ENCODE assay signal across 26 mouse cellular contexts in genomic region chr11:79716453-79716749, GRCm38 (mm10).
DNase-seq lines count a peak whose midpoint lies in the region; ATAC-seq and TF ChIP-seq lines count a peak whose summit lies in the region.
"Had no signal": no experiment of that assay in that cellular context is flagged by ENCODE, and none has a peak within 500 bp of the region (broad histone marks: within the 10 kb centered on the region; RNA-seq: fewer than 3 reads in every experiment).

No protein-coding gene starts in this region.

- no peak for TF ChIP-seq POLR2A in bone marrow macrophage, adult 2 months (IDR thresholded peaks at IDR 0.05; ENCODE audit: borderline replicate concordance, low read depth, low read length)

- TF ChIP-seq CTCF in gastrocnemius, adult 2 months (IDR thresholded peaks at IDR 0.05) = no peak
- TF ChIP-seq CTCF in bone marrow macrophage, adult 2 months (IDR thresholded peaks at IDR 0.05; ENCODE audit: low read depth, low read length) = no peak

- no peak for DNase-seq in gastrocnemius, adult 2 months
- no peak for DNase-seq in gastrocnemius, adult 8-10 months (ENCODE audit: low spot score in 2 of 2)
- DNase-seq in 416B (ENCODE audit: low read depth) = peak; percentile 53
- no peak for DNase-seq in left cerebral cortex, adult 8-10 months (ENCODE audit: low spot score in 2 of 2)
- no peak for DNase-seq in left cerebral cortex, postnatal 14 days (ENCODE audit: low spot score in 2 of 2)
- DNase-seq: cerebellum, adult 11-12 months; cerebellum, adult 9-11 months; gastrocnemius, postnatal 10 days; kidney, adult 11 months; kidney, postnatal 36 days; layer of hippocampus, postnatal 36 days; liver, postnatal 0 days; thymus, postnatal 14 days had no signal

- H3K27ac ChIP-seq in gastrocnemius, adult 2 months = peak overlapping the region; percentile 90
- 0 out of 2 replicates have a peak overlapping the region, but pooled peaks have one; percentile 6 for H3K27ac ChIP-seq in bone marrow macrophage, adult 2 months (ENCODE audit: insufficient read depth, low read depth, low read length)
- peak overlapping the region; percentile 15; the same call in 1 of the 2 replicates for H3K27ac ChIP-seq in stomach, embryonic 16.5 days (ENCODE audit: low read length)
- H3K27ac ChIP-seq: heart, embryonic 10.5 days; heart, embryonic 15.5 days; hindbrain, embryonic 14.5 days; limb, embryonic 12.5 days; macrophage; midbrain, embryonic 13.5 days had no signal

- H3K4me1 ChIP-seq in bone marrow macrophage, adult 2 months (ENCODE audit: control insufficient read depth, insufficient read depth, low read length) = peaks cover 37% of the 10 kb centered on the region
- H3K4me1 ChIP-seq in stomach, embryonic 16.5 days (ENCODE audit: control insufficient read depth, insufficient read depth, low read length) = peaks cover 45% of the 10 kb centered on the region

- no peak overlapping the region for H3K4me2 ChIP-seq in stomach, embryonic 16.5 days (ENCODE audit: low read depth, low read length)
- H3K4me2 ChIP-seq: heart, embryonic 15.5 days; hindbrain, embryonic 14.5 days; limb, embryonic 12.5 days; liver, embryonic 11.5 days; midbrain, embryonic 13.5 days had no signal

- peak overlapping the region; percentile 15; the same call in 1 of the 2 replicates for H3K4me3 ChIP-seq in gastrocnemius, adult 2 months
- H3K4me3 ChIP-seq in bone marrow macrophage, adult 2 months (ENCODE audit: insufficient read depth, low read length) = no peak overlapping the region
- H3K4me3 ChIP-seq in stomach, embryonic 16.5 days (replicated peaks; ENCODE audit: low read length) = no peak overlapping the region
- H3K4me3 ChIP-seq: erythroblast, embryonic 14.5 days; heart, embryonic 10.5 days; heart, embryonic 15.5 days; limb, embryonic 12.5 days; midbrain, embryonic 13.5 days had no signal

- H3K9me3 ChIP-seq in stomach, embryonic 16.5 days (replicated peaks; ENCODE audit: control insufficient read depth, low read length) = no peaks in the 10 kb centered on the region
- H3K9me3 ChIP-seq: heart, embryonic 10.5 days; heart, embryonic 15.5 days; limb, embryonic 12.5 days; midbrain, embryonic 13.5 days had no signal

- no peak for ATAC-seq in stomach, embryonic 16.5 days (ENCODE audit: insufficient read depth, low FRiP score)
- ATAC-seq: forebrain, embryonic 16.5 days; inflammation-experienced regulatory T-cells, adult 6 months; liver, postnatal 0 days; lung, postnatal 0 days; midbrain, embryonic 13.5 days had no signal

- WGBS in stomach, embryonic 16.5 days = 63% methylated on average over 2 of the region's 2 CpGs

- H3K9ac ChIP-seq in stomach, embryonic 16.5 days (ENCODE audit: low read length) = no peak overlapping the region
- H3K9ac ChIP-seq: heart, embryonic 15.5 days; hindbrain, embryonic 14.5 days; limb, embryonic 12.5 days; liver, postnatal 0 days; midbrain, embryonic 13.5 days had no signal

- intact Hi-C loops in gastrocnemius, adult 2 months (cut with DNase I) = no loop called here
- intact Hi-C loops in left cerebral cortex, postnatal 14 days (cut with DNase I) = no loop called here

- H3K27me3 ChIP-seq in stomach, embryonic 16.5 days (ENCODE audit: control insufficient read depth, insufficient read depth, low read length) = no peaks in the 10 kb centered on the region

- no peaks in the 10 kb centered on the region for H3K36me3 ChIP-seq in stomach, embryonic 16.5 days (ENCODE audit: control insufficient read depth, insufficient read depth, low read length)
- H3K36me3 ChIP-seq: heart, embryonic 10.5 days; heart, embryonic 15.5 days; limb, embryonic 12.5 days; midbrain, embryonic 13.5 days had no signal

Comparison
In these comparisons a context has a peak if more than half of its experiments do, and no peak if none do; other contexts are left out.
1. H3K27ac ChIP-seq: peak in every context shown above with its lines; median percentile 90 in gastrocnemius, adult 2 months; 15 in stomach, embryonic 16.5 days; 6 in bone marrow macrophage, adult 2 months.